Mouse (Mus musculus) heart, embryonic 14.5 days (tissue): Measurements from ENCODE around the gene Sec11a. TPM values are rescaled to one million over a fixed set of nuclear protein-coding genes. Genes with fewer than 3 reads are reported as not detected.

Experiments used
- ATAC-seq: fragments of 200-750 bp; cut with Nextera tagmentation; 2 replicates; pipeline ENCODE4 v1.8.0; 2017; ENCODE audit warnings: low read depth, moderate TSS enrichment; ENCODE audit not compliant: insufficient number of reproducible peaks, insufficient read depth, low FRiP score
- H3K27ac ChIP-seq, 2 experiments: fragments of 200-500 bp in 1 of 2; fragments of 300-500 bp in 1 of 2; sonication (generic) in 1 of 2; replicated peaks in 1 of 2; 2 replicates each; pipeline ENCODE4 v1.5.1; 2012 to 2014; ENCODE audit warnings: low read depth in 2 of 2, low read length in 2 of 2, control low read depth in 1 of 2, mild to moderate bottlenecking in 1 of 2, mixed read lengths in 1 of 2; ENCODE audit not compliant: control insufficient read depth in 1 of 2, insufficient read depth in 1 of 2
- H3K27me3 ChIP-seq: fragments of 300-500 bp; sonication (generic); 2 replicates; pipeline ENCODE4 v1.6.1; 2014; ENCODE audit warnings: mild to moderate bottlenecking, low read length, control low read depth; ENCODE audit not compliant: control insufficient read depth, insufficient read depth
- H3K36me3 ChIP-seq: fragments of 300-500 bp; sonication (generic); 2 replicates; pipeline ENCODE4 v1.6.1; 2014; ENCODE audit warnings: mild to moderate bottlenecking, control low read depth, low read length, mixed read lengths; ENCODE audit not compliant: control insufficient read depth, insufficient read depth
- H3K4me1 ChIP-seq, 2 experiments: fragments of 200-500 bp in 1 of 2; fragments of 300-500 bp in 1 of 2; sonication (generic) in 1 of 2; 2 replicates each; pipeline ENCODE4 v1.6.1; 2012 to 2014; ENCODE audit warnings: low read length in 2 of 2, control low read depth in 1 of 2, mixed read lengths in 1 of 2; ENCODE audit not compliant: control insufficient read depth in 2 of 2, insufficient read depth in 2 of 2
- H3K4me2 ChIP-seq: fragments of 300-500 bp; sonication (generic); 2 replicates; pipeline ENCODE4 v1.6.1; 2014; ENCODE audit warnings: mild to moderate bottlenecking, low read length
- H3K4me3 ChIP-seq, 2 experiments: fragments of 200-500 bp in 1 of 2; fragments of 300-500 bp in 1 of 2; sonication (generic) in 1 of 2; 2 replicates each; pipeline ENCODE4 v1.5.1; 2012 to 2014; ENCODE audit warnings: low read length in 2 of 2, mild to moderate bottlenecking in 2 of 2, control low read depth in 1 of 2, low read depth in 1 of 2, moderate library complexity in 1 of 2; ENCODE audit not compliant: control insufficient read depth in 1 of 2, insufficient read depth in 1 of 2
- H3K9ac ChIP-seq: fragments of 300-500 bp; sonication (generic); 2 replicates; pipeline ENCODE4 v1.6.1; 2014; ENCODE audit warnings: mild to moderate bottlenecking, low read length
- H3K9me3 ChIP-seq: fragments of 300-500 bp; sonication (generic); 2 replicates; pipeline ENCODE4 v1.6.1; 2016; ENCODE audit warnings: low read length, control low read depth; ENCODE audit not compliant: control insufficient read depth
- WGBS: fragments of 180-500 bp; shearing (Covaris S2); extraction: QIAGEN DNeasy Blood & Tissue Kit; methylation state at CpG from one replicate; pipeline ENCODE4 v1.1.7; 2014; 5-methylcytosine and 5-hydroxymethylcytosine counted together
- polyA plus RNA-seq: library from polyadenylated mRNA; unstranded; fragments of >200 nt; fragmentation: Nextera tagmentation; extraction: Ambion mirVana; gene quantifications from 2 replicates; pipeline ENCODE4 v1.2.1, GENCODE M21; 2014

The Sec11a gene
- polyA plus RNA-seq, 1 experiment from 2014 or later: 138 TPM

GRCm38 (mm10) chr7:80931618-80932207, 15.9 kb downstream of the Sec11a start:
- no peaks in the 10 kb centered on the region for H3K9me3 ChIP-seq
- no peak for ATAC-seq
- no peak overlapping the region for H3K9ac ChIP-seq
- H3K4me2 ChIP-seq: no peak overlapping the region
- 73% methylated on average over 8 of the region's 8 CpGs for WGBS
- H3K4me1 ChIP-seq: peaks cover 0 to 2% of the 10 kb centered on the region in 2 experiments; a peak in 1 of 4 replicates
- peaks cover 50% of the 10 kb centered on the region for H3K36me3 ChIP-seq
- H3K27me3 ChIP-seq: no peaks in the 10 kb centered on the region
- H3K27ac ChIP-seq: no peak overlapping the region
- no peak overlapping the region for H3K4me3 ChIP-seq

DNA sequence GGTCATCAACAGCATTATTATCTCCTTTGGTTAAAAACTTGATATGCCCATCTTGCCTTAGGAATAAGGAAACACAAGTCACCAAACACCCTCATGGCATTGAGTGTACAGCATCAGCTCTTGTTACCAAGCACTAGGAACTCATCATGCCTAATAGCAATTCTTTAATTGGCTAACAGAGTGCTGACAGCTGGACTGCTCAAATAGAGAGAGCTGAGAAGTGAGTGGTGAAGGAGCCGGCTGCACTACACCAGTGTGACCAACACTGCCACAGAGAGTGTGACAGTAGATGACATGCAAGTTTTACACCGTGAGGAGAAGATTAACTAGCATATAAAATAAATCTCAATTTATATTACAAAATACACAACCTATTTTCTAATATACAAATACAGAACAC, 24.4 kb downstream of the Sec11a start:
- Histone ChIP-seq H3K4me2 (no peak overlapping the region), H3K4me1 (0 out of 4 replicates have a peak, but pooled peaks cover 0 to 10% of the 10 kb centered on the region in 2 experiments), H3K9me3 (no peaks in the 10 kb centered on the region), H3K27ac (no peak overlapping the region), H3K4me3 (no peak overlapping the region), H3K27me3 (no peaks in the 10 kb centered on the region), H3K9ac (no peak overlapping the region), H3K36me3 (peaks cover 62% of the 10 kb centered on the region)
- no peak for ATAC-seq
- 43% methylated on average over 2 of the region's 2 CpGs for WGBS

DNA sequence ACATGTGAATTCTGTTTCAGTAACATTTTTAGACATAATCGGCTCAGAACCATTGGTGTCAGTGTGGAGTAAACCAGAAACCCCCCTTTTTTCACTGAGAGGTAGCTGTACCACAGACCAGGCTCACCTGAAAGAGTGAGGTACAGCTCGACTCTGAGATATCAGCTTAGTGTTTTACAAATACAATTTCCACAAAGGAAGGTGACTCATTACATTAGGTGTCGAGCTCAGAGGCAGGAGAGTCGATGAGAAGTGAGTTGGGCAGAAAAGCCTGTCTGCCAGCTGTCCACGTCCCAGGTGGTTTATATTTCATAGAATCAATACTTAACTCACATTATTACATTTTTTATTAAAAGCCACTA, 28.0 kb downstream of the Sec11a start:
- 79% methylated on average over 5 of the region's 5 CpGs for WGBS
- no peaks in the 10 kb centered on the region for H3K27me3 ChIP-seq
- no peak overlapping the region for H3K4me2 ChIP-seq
- H3K4me3 ChIP-seq: no peak overlapping the region
- no peak overlapping the region for H3K27ac ChIP-seq
- no peak overlapping the region for H3K9ac ChIP-seq
- no peaks in the 10 kb centered on the region for H3K9me3 ChIP-seq
- peaks cover 67% of the 10 kb centered on the region for H3K36me3 ChIP-seq
- H3K4me1 ChIP-seq: 0 out of 4 replicates have a peak, but pooled peaks cover 0 to 10% of the 10 kb centered on the region in 2 experiments
- ATAC-seq: no peak

- H3K27ac ChIP-seq: no peak overlapping the region
- H3K4me3 ChIP-seq: no peak overlapping the region
- no peaks in the 10 kb centered on the region for H3K9me3 ChIP-seq
- 0 out of 4 replicates have a peak, but pooled peaks cover 0 to 10% of the 10 kb centered on the region in 2 experiments for H3K4me1 ChIP-seq
- no peak overlapping the region for H3K9ac ChIP-seq
- no peaks in the 10 kb centered on the region for H3K27me3 ChIP-seq
- H3K36me3 ChIP-seq: peaks cover 67% of the 10 kb centered on the region
- H3K4me2 ChIP-seq: no peak overlapping the region
- WGBS: 72% methylated on average over 8 of the region's 8 CpGs
- ATAC-seq: no peak
Observed at GRCm38 (mm10) chr7:80918982-80919646, 28.5 kb downstream of the Sec11a start.

- whole genome bisulfite sequencing: 57% methylated on average over 4 of the region's 4 CpGs
- Histone ChIP-seq H3K4me3 (no peak overlapping the region), H3K27ac (no peak overlapping the region), H3K9me3 (no peaks in the 10 kb centered on the region), H3K36me3 (peaks cover 75% of the 10 kb centered on the region), H3K4me1 (0 out of 4 replicates have a peak, but pooled peaks cover 0 to 3% of the 10 kb centered on the region in 2 experiments), H3K27me3 (no peaks in the 10 kb centered on the region), H3K9ac (no peak overlapping the region), H3K4me2 (no peak overlapping the region)
- no peak for ATAC-seq
Observed at GRCm38 (mm10) chr7:80917916-80918465, 29.6 kb downstream of the Sec11a start.

DNA sequence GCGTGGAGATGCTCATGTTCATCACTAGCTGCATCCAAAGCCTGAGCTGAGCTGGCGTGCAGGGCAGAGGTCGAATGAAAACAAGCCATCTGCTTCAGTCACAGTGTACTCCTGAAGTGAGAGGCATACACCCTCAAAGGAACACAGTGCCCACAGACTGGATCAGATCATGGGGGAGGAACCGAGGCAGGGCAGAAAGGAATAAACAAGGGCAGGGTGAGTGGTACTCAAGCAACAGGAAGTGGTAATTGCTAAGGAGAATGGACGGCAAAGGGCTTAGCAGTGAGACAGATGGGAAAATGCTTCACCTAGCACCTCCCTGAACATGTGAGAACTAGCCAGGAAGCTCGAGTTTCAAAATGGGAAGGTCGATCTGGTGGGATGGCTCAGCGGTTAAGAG, 35.1 kb downstream of the Sec11a start:
- Histone ChIP-seq H3K27ac (no peak overlapping the region), H3K4me3 (no peak overlapping the region), H3K4me2 (no peak overlapping the region), H3K9ac (no peak overlapping the region), H3K27me3 (no peaks in the 10 kb centered on the region), H3K4me1 (no peaks in the 10 kb centered on the region), H3K9me3 (no peaks in the 10 kb centered on the region), H3K36me3 (peaks cover 77% of the 10 kb centered on the region)
- WGBS: 92% methylated on average over 8 of the region's 8 CpGs
- ATAC-seq: no peak

GRCm38 (mm10) chr7:80911053-80911452, 36.5 kb downstream of the Sec11a start:
- Histone ChIP-seq H3K4me2 (no peak overlapping the region), H3K27me3 (no peaks in the 10 kb centered on the region), H3K9ac (no peak overlapping the region), H3K9me3 (no peaks in the 10 kb centered on the region), H3K4me3 (no peak overlapping the region), H3K36me3 (peaks cover 64% of the 10 kb centered on the region), H3K4me1 (no peaks in the 10 kb centered on the region), H3K27ac (no peak overlapping the region)
- 82% methylated on average over 7 of the region's 7 CpGs for WGBS
- ATAC-seq: no peak
